Mouse (Mus musculus): ENCODE data around the gene Mybphl. TPM values are rescaled to one million over a fixed set of nuclear protein-coding genes. Genes with fewer than 3 reads are reported as not detected.
A peak's percentile ranks its signal among the peaks of the same experiment; 100 is the strongest.

Mybphl gene
- total RNA-seq, 4 experiments from 2014 or later: not detected

DNA sequence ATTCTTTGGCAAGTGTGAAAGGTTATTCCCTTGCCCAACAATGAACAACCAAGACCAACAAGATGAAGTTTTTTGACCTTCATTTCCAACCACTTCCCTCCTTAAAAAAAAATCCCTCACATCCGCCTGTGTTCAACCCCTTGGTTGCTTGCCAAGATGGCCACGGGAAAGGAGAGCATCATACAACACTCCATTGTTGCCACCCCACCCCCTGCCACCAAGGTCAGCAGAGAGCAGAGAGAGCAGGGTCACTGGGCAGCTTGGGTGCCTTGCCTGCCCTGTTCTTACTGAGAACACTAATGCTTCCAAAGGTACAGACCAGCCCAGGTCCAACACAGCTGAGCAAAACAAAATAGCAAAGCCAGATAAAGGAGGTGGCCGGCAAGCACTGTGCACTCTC is 7.6 kb downstream of the Mybphl start:
- no peak for DNase-seq (ENCODE audit: low spot score in 2 of 2)

DNA sequence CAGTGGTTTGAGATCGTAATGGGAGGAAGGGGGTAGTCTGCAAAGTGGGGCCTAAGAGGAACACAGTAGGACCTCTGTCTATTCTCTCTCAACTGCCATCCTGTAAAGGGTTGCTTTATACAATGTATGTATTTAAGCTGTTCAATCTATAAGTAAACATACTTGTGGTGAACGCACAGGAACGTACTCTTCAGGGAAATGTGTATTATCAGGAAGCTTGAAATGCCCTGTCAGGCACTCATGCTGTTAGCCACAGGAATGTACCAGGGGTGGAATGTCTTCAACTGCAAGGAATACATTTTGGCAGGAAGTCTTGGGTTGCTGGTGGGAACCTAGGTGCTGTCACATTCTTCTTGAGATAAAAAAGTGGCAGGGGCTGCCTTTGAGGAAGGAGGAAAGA is 8.0 kb downstream of the Mybphl start:
- DNase-seq (ENCODE audit: low spot score in 2 of 2): no peak

DNA sequence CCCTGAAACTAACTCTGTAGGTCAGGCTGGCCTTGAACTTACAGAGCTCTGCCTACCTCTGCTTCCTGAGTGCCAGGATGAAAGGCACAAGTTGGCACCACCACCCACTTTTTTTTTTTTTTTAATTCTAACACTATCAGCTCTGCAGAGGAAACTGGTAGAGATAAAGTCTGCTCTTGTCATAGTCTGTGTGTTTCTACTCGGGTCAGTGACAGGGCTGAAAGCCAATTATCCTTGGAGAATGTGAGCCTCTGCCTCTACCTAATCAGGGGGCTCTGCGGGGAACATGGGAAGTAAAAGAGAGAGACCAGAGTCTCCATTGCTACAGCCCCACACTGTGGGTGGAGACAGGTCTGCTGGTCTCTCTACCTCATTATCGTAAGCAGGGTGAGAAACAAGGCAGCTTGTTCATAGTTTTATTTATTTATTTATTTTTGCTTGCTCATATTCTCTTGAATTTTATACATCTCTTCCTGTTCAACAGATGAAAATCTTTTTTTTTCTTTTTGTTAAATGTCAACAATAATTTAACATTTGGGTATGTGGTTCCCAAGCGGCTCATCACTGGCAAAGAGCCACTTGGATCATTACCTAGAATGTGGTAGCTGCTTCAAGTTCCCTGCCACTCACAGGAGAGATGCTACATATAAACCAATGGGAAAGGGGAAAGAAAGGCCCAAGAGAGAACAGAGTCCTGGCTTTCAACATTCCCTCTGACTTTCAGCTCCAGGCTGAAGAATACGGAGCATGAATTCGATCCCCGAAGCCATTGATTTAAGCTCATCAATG is 14.4 kb downstream of the Mybphl start:
- DNase-seq (ENCODE audit: low spot score in 2 of 2): no peak

DNA sequence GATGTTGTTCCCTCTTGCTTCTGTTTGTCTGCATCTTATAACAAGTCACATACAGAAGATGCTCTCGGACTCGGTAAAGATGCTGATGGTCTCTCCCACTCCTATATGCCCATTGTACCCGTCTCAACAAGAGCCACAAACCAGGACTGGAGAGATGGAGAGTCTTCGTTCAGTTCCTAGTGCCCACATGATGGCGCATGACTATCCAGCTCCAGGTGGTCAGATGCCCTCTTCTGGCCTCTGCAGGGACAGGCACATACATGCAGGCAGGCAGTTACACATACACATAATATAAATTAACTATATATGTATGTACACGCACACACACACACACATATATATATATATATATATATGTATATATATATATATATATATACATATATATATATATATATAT is 16.0 kb downstream of the Mybphl start:
- no peak for DNase-seq (ENCODE audit: low spot score in 2 of 2)

DNA sequence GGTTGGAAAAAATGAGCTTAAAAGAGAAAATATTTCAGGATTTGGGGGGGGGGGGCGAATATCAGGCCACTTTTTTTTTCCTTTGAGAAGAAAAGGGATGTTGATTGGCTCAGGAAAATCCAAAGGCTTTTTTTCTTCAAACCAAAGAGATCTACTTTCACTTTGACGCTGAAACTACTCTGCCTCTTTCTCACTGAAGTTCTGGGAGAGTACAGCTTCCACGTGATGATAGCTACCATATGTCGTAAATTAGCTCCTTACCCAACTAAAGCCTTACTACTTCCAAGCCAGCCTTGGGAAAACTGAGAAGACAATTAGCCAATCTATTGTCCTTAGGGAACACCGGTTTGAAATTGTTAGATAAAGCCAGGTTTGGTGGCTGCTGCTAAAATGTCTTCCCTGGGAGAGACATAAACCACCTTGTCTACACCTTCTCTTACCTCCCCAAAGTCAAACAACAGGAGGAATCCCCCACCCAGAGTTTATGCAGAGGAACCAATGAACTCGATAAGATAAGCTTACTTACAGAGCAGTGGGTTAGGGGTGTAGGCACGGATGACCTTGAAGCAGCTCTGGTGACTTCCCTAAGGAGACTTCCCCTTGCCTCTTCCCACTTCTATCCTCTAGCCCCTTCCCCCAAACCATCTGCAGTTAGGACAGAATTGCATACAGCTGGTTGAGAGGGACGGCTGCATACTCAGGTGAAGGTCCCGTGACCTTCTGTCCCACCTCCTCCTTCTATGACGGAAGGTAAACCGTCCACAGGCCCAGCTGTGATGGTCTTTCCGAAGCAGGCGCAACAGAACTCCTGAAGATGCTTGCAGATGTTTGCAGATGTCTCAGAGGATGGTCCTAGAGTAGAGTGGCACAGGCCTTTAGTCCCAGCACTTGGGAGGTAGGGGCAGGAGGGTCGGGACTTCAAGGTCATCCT is 17.5 kb downstream of the Mybphl start:
- no peak for DNase-seq (ENCODE audit: low spot score in 2 of 2)

DNA sequence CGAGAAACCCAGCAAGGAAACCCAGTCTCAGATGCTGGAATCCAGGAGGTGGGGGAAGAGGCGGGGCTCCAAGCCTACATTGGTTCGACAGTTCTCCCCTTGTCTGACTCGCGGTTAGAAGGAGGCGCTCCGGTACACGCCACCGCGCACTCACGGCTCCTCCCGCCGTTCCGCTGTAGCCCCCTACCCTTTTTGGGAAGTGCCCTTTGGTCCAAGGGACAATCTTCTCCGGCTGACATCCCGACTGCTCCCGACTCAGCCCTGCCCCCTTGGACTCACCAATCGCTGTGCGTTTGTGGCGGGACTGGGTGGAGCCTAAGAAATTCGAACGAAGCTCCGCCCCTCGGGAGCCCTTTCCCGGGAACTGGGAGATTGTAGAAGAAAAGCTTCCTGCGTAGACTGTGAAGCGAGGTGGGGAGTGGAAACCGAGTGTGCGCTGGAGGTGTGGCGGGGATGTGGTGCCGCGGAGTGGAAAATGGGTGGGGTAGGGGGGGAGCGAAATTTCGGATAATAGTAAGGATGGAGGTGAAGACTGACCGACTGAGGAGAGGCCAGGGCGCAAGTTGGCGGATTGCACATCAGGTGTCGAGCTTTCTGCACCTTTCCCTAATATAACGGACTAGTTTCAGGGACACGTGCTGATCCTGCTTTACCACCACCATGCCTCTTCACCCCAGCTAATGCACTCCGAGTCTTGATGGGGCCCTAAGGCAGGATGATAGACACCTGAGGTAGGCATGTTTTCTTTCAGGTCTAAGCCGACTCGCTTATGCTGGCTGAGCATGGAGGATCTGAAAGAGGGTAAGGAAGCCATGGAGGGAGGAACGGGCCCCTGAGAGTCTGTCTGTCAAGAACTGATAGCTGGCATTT is 19.0 kb downstream of the Mybphl start, which contains the start of gene Psrc1:
Gene Psrc1, plus strand, starts transcription at position 355 of the 870 bp plus-strand sequence.
- peak; percentile 75 to 77 for DNase-seq (ENCODE audit: low spot score in 2 of 2)

DNA sequence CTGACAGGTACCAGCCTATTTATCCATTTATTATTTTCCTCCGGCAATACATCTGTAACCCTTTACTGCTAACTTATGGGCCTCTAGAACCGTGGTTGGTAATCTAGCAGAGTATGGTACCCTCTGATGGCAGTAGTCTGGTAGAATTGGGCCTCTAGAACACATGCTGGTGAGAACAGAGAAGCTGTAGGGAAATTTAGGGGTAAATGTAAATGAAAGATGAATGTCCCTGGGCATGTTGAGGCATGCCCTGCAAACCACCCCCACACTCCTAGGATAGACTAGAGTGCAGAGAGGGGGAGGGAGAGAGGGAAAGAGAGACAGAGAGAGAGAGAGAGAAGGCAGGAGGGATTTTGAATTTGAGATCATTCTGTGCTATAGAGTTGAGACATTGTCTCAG is 19.7 kb downstream of the Mybphl start:
- no peak for DNase-seq (ENCODE audit: low spot score in 2 of 2)

DNA sequence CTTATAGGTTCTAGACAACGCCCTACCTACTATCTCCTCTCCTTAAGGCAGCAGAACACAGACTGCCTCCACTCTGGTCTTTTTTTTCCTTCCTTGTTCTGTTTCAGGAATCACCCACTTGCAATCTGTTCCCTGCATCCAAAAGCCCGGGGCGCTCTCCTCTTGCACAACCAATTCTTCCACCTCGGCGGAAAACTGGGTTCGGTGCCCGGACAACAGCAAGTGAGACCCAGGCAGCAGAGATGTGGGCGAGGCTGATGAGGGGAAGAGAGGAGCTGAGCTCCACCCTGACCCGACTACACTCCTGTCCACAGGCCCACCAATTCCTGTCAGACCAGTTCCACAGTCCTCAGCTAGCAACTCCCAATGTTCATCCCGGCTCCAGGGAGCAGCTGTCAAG is 21.5 kb downstream of the Mybphl start:
- no peak for DNase-seq (ENCODE audit: low spot score in 2 of 2)

DNA sequence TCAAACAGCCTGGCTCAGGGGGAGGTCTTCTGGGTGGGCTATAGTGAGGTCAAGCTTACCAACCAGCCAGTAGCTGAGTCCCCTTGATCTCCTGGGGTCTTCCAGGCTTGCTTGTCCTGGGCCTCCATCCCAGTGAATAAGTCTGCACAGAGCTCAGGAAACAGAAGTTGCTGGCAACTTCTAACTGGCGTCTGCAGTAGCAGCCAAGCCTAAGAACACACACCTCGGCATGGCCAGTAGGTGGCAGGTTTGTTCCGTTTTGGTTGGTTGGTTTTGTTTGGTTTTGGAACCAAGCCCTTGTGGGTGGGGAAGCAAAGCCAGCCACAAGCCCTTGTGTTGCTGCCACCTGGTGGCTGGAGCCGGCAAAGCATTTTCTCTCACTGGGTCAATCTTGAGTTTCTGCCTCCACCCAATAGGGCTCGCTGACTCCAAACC is 24.4 kb downstream of the Mybphl start:
- DNase-seq (ENCODE audit: low spot score in 2 of 2): peak; percentile 89 to 90

DNA sequence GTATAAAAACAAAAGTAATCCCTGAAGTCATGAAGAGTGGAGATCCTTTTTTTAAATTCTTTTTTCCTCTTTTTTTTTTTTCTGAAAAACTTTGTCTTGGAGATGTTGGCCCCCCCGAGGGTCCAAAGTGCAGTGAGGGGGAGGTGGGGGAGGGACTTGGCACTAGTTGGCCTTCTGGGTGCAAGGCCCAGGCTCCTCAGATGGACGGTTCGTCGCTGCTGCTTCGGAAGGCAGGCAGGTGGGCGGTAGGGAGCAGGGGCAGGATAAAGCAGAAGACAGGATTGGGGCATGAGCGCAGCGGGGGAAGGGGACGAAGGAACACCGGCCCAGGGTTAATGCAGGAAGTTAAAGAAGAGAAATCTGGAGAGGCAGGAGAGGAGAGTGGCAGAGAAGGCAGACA is 27.6 kb downstream of the Mybphl start:
- DNase-seq (ENCODE audit: low spot score in 2 of 2): no peak

DNA sequence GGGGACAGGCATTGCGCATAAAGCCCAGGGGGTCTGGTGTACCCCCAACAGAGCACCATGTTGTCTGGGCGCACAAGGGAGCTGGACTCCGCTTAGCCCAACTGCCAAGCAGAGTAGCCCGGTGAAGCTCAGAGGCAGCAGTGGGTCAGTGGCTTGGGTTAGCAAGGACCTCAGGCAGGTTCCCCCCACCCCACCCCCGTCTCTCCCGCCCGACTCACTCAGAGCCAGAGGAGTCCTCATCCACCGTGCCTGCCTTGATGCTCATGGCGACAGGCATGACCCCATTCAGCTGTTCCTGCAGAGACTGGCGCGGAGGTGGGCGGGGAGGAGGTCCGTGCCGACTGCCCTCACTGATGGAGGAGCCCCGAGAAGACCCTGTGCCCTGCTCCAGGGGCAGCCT is 28.1 kb downstream of the Mybphl start:
- DNase-seq (ENCODE audit: low spot score in 2 of 2): no peak

DNA sequence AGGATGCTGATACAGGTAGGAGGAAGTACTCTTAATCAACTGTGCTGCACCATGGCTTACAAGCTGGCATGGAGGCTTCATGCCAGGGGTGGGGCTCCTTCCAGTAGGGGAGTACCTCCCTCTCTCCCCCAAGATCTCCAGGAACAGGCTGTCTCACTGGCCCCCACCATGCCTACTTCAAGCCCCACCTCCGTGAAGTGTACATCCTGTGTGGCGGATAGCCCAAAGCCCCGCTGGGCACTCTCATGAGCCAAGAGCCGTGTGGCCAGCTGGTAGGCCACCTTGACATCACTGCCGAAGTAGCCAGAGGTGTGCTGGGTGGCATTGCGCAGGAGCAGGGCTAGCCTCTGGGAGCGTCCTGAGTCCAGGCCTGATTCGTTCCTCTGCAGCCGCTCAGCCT is 33.6 kb downstream of the Mybphl start:
- DNase-seq (ENCODE audit: low spot score in 2 of 2): no peak

DNA sequence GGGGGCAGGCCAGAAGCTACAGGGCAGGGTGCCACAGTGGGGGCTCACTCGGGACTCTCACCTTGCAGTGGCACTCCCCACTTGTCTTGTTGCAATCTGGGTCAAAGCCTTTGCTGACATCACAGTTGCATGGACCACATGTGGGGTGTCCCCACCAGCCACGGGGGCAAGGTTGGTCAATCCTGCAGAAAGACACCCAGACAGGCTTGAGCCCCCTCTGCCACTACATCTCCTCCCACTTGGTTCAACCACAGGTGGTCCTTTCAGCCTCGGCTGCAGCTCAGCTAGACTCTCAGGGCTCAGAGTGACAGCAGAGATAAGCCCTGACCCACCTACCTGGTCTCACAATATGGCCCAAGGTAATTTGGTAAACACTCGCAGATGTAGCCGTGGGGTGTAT is 35.7 kb downstream of the Mybphl start:
- DNase-seq (ENCODE audit: low spot score in 2 of 2): no peak

DNA sequence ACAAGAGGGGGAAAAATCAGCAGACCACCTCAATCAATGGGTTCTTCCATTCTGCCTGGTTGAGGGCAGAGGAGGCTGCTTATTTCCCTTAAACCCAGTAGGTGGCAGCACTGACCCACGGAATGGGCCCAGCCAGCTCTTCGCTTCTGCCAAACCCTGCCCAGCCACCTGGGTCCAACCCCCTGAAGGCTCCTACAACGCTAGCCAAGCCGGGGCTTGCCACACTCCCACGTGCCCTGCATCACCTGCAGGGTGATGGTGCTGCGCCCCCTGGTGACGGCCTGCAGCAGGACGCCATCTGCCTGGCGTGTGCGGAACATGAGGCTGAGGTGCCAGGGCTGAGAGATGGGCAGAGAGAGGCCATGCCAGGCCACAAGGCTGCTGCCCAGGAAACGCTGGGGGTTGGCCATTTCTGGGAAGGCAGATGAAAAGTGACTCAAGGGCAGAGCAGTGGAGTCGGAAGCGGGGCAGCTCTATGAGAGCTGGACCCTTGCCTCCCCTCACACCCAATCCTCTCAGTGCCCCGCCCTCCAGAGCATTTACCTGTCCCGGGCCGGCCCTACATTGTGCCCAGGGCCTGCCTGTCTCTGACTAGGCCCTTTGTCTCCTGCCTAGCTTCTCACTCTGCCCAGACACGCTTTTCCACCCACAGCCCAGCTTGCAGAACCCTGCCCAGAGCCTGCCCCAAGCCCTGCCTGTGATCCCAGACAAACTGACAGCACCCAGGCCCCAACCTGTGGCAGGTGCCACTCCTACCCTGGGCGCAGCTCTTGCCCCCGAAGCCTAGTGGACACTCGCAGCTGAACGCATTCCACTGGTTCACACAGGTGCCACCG is 37.2 kb downstream of the Mybphl start:
- peak; percentile 82 to 90 for DNase-seq (ENCODE audit: low spot score in 2 of 2)

DNA sequence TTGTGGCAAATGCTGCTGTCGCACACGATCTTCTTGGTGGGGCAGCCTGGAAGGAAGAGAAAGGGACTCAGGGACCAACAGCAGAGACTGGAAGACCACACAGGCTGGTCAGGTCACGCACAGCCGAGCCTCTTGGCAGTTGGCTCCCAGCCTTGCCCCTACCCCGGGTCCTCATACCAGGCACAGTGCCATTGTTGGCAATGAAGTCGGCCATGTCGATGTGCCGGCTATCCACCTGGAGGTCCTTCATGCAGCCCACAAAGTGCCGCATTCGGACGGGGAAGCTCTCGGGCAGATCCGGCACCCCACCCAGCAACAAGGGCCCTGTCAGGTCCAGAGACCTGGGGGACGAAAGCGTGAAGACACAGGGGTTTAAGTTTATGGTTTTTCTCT is 37.8 kb downstream of the Mybphl start:
- no peak for DNase-seq (ENCODE audit: low spot score in 2 of 2)

DNA sequence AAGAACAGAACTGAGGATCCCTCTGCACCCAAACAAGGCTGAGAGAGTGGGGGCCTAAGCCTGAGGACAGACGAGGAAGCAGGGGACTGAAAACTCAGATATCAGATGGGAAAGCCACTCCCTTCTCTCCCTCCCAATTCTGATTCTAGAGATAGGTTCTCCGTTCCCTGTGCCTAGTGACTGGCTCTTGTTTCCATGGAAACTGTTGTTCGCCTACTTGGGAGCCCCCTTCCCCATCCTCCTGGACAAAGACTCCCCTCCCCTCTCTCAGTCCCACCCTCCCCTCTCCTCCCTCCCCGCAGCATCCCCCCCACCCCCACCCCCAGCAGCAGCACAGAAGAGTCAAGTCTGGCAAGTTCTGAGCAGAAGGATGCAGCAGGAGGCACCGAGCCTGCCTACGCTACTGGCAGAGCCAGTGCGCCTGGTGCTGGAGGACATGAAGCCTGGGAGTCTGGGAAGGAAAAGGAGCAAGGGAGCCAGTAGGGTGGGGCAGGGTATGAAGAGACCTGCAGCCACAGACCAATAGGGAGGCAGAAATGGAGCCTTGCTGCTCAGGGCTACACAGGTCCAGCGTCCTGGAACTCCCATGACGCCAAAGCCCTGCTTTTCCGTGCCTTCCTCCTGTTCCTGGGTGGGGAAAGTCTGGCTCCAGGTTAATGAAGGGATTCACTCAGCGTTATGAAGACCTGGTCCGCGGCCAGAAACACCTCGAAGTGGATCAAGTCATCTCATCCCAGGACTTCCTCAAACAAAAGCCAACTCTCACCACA is 41.0 kb downstream of the Mybphl start:
- no peak for DNase-seq (ENCODE audit: low spot score in 2 of 2)

DNA sequence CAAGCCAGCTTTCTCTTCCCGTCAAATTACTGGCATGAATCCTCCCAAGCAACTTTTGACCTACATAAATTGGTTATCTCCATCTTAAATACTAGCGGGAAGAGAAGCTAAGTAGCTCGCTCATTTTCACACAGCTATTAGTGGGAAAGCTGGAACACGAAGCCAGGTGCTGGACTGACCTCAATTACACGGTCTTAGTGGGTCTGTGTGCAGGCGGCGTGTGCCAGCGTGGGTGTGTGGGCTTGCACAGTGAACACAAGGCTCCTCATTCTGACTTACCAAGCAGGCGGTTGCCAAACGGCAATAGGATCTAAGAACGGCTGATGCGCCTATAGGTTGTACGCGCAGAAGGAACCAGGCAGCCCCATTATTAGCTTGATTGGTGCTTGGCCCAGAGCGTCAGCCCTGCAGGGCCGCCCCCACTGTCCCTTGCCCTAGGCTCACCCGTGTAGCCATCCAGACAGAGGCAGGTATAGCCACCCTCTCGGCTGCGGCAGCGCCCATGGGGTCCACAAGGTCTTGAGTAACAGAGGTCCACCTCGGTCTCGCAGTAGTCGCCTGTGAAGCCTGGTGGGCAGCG is 41.7 kb downstream of the Mybphl start:
- DNase-seq (ENCODE audit: low spot score in 2 of 2): no peak

DNA sequence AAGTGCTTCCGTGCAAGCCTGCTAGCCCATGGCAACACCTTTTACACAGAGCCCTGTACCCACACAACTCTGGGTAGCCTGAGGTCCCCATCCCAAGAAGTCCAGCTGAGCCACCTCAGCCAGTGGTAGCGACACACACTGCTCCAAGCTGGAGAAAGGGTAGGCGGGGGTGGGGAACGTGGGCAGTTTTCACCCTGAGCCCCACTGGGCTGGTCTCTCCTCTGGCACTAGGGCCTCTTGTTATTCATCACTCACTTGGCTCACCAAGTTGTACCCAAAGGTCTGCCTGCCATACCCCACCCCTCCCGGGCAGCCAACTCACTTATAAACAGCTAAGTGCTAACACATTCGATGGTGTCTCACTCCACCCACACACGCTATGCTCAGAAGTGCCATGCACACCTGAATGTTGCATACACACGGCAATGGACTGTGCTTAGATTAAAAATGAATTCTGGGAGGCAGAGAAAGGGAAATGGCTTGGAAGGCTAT is 43.9 kb downstream of the Mybphl start:
- DNase-seq (ENCODE audit: low spot score in 2 of 2): no peak

DNA sequence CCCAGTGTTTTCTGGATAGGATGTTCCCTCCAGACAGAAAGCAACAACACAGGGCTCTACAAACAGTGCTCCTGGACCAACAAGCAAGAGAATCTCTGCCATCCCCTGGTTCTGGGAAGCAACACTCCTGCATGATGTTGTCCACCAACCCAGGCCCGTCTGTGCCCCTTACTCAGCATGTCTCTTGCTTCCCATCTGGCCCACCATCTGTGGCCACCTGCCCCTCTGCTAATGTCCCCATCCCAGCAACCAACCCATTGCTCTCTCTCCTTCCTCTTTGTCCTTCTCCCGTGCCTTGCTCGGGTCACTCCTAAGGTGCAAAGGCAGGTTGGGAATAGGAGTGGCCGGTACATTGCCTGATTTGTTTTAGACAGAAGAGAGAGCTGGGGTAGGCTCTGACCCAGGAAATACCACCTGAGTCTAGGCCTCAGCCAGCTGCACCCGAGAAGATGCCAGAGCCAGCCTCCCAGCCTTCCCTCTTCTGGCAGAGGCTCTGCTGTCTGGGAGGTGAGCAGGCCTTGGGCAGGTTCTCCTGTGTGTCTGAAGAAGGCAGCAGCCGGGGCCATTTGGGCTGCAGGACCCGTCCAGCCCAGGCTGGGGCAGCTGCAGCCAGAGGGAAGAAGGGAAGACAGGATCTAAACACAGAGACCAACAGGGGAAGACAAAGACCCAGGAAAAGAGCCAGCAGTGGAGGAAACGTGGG is 45.1 kb downstream of the Mybphl start:
- no peak for DNase-seq (ENCODE audit: low spot score in 2 of 2)
